Mouse (Mus musculus) intestine, postnatal 0 days (tissue): ENCODE data around the gene Mlx. TPM values are rescaled to one million over a fixed set of nuclear protein-coding genes. Genes with fewer than 3 reads are reported as not detected.

Experiments
- ATAC-seq: fragments of 200-750 bp; cut with Nextera tagmentation; 2 replicates; pipeline ENCODE4 v1.8.0; 2017; ENCODE audit warnings: mild to moderate bottlenecking, moderate TSS enrichment, moderate library complexity
- H3K27ac ChIP-seq: fragments of 300-500 bp; sonication (generic); 2 replicates; pipeline ENCODE4 v1.5.1; 2014; ENCODE audit warnings: mild to moderate bottlenecking, low read depth, low read length, moderate library complexity
- H3K27me3 ChIP-seq: fragments of 300-500 bp; sonication (generic); replicated peaks from 2 replicates; pipeline ENCODE4 v1.6.1; 2014; ENCODE audit warnings: low read length, mixed read lengths; ENCODE audit not compliant: control insufficient read depth, insufficient read depth
- H3K36me3 ChIP-seq: fragments of 300-500 bp; sonication (generic); 2 replicates; pipeline ENCODE4 v1.6.1; 2014; ENCODE audit warnings: mild to moderate bottlenecking, moderate library complexity; ENCODE audit not compliant: control insufficient read depth, insufficient read depth
- H3K4me1 ChIP-seq: fragments of 300-500 bp; sonication (generic); replicated peaks from 2 replicates; pipeline ENCODE4 v1.6.1; 2014; ENCODE audit warnings: antibody characterized with exemption, low read length, mixed read lengths; ENCODE audit not compliant: control insufficient read depth, insufficient read depth
- H3K4me2 ChIP-seq: fragments of 300-500 bp; sonication (generic); replicated peaks from 2 replicates; pipeline ENCODE4 v1.6.1; 2014; ENCODE audit warnings: low read depth, mild to moderate bottlenecking, moderate library complexity
- H3K4me3 ChIP-seq: fragments of 300-500 bp; sonication (generic); 2 replicates; pipeline ENCODE4 v1.5.1; 2014; ENCODE audit warnings: low read depth, low read length
- H3K9ac ChIP-seq: fragments of 300-500 bp; sonication (generic); 2 replicates; pipeline ENCODE4 v1.6.1; 2014; ENCODE audit warnings: mild to moderate bottlenecking, low read depth, low read length
- H3K9me3 ChIP-seq: fragments of 300-500 bp; sonication (generic); 2 replicates; pipeline ENCODE4 v1.6.1; 2016; ENCODE audit warnings: mixed run types; ENCODE audit not compliant: control insufficient read depth
- CTCF ChIP-seq: sonication (generic); IDR thresholded peaks from 2 replicates; pipeline ENCODE4 v1.5.1; 2016; ENCODE audit warnings: low read depth, mild to moderate bottlenecking, control low read depth, antibody characterized with exemption, moderate library complexity
- WGBS: fragments of 180-500 bp; shearing (Covaris S2); extraction: QIAGEN DNeasy Blood & Tissue Kit; methylation state at CpG from one replicate; pipeline ENCODE4 v1.1.7; 2014; 5-methylcytosine and 5-hydroxymethylcytosine counted together
- polyA plus RNA-seq: library from polyadenylated mRNA; unstranded; fragments of >200 nt; fragmentation: Nextera tagmentation; extraction: Ambion mirVana; gene quantifications from 2 replicates; pipeline ENCODE4 v1.2.1, GENCODE M21; 2015

Gene Mlx
- polyA plus RNA-seq, 1 experiment from 2014 or later, result 93.3 TPM

DNA sequence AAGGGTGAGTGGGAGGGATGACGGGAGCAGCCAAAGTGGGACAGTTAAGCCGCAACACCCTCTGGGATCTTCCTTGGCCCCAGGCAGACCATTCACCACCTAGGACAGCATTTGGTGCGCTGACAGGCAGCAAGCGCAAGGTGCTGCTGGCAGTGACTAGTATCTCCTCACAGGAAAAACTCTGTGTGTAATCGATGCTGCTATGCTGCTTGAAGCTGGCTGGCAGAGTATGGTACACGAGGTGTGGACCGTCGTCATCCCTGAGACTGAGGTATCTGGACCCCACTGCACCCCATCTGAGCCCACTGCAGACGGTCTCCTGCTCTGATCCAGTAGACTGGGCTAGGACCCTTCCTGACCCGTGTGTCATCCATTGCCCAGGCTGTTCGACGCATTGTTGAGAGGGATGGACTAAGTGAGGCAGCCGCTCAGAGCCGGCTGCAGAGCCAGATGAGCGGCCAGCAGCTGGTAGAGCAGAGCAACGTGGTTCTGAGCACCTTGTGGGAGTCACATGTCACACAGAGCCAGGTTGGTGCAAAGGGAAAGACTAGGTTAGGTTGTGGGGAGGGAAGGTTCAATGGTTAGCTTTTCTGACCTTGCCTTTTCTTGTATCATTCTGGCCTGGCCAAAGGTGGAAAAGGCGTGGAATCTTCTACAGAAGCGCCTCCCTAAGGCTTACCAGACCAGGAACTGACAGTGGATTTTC is 1.3 kb upstream of the Mlx start:
- Histone ChIP-seq H3K4me2 (peak overlapping the region; percentile 82; the same call in 1 of the 2 replicates), H3K9ac (no peak overlapping the region), H3K9me3 (no peaks in the 10 kb centered on the region), H3K4me3 (no peak overlapping the region), H3K27ac (no peak overlapping the region), H3K27me3 (no peaks in the 10 kb centered on the region), H3K36me3 (peaks cover 28% of the 10 kb centered on the region), H3K4me1 (peaks cover 18% of the 10 kb centered on the region)
- 84% methylated on average over 18 of the region's 18 CpGs for WGBS
- TF ChIP-seq CTCF, result no peak
- ATAC-seq, result no peak

DNA sequence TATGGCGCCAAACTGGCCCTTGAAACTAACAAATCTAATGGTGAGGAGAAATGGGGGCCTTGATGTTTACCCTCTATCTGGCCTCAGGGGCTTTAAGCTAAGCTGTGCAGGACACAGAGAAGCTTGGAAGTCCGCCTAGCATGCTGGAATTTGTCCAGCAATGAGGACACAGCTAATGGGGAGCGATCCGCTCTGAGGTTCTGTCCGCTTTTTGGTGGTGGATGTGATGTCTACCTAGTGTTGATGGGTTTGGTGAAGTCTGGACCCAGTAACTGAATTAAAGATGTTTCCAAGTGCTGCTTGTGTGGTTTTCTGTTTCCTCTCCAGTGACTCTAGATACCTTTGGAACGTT is 778 bp upstream of the Mlx start:
- no peak for ATAC-seq
- WGBS, result 74% methylated on average over 6 of the region's 6 CpGs
- H3K4me3 ChIP-seq, result peak overlapping the region; percentile 77; the same call in 1 of the 2 replicates

DNA sequence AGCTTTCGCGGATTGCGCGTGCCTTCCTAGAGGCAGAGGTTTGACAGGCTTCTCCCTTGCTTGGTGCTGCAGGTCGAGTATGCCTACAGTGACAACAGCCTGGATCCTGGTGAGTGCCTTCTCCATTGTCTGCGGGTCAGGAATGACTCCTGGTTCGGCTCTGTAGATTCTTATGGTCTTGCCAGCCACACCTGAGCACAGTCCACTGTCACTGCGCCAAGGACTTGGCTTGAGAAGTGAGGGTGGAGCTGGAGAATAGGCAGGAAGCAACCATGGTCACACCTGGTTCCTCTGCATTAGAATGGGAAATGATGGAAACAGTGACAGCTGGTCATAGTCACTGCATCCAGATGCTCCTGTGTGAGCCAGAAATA is 592 bp downstream of the Mlx start:
- peak overlapping the region; percentile 82 for H3K4me2 ChIP-seq
- WGBS, result 1% methylated on average over 8 of the region's 8 CpGs
- ATAC-seq, result peak; percentile 36

More for the DNA sequence above, 778 bp upstream of the Mlx start:
- Histone ChIP-seq H3K27ac (peak overlapping the region; percentile 90; the same call in 1 of the 2 replicates), H3K4me1 (peaks cover 16% of the 10 kb centered on the region), H3K9ac (no peak overlapping the region), H3K4me2 (peak overlapping the region; percentile 82), H3K9me3 (no peaks in the 10 kb centered on the region), H3K27me3 (no peaks in the 10 kb centered on the region), H3K36me3 (peaks cover 33% of the 10 kb centered on the region)
- no peak for TF ChIP-seq CTCF

DNA sequence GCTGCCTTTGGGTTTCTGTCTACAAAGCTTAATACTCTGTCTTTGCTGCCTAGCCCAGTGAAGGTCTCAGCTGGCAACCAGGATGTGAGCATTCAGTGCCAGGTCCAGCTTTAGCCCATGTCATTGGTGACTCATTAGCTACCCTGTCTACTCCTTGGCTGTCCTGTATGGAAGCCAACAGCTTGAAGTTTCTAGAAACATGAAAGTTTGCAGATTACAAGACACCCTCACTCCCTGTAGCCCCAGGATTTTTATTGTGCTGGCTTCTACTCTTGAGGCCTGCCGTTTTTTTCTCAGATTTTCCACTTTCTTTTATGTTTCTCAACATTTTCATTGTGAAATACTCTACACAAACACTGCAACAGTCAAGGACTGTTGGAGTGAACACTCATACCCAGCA is 2.9 kb downstream of the Mlx start:
- Histone ChIP-seq H3K9me3 (no peaks in the 10 kb centered on the region), H3K4me2 (no peak overlapping the region), H3K27ac (no peak overlapping the region), H3K9ac (no peak overlapping the region), H3K4me3 (no peak overlapping the region), H3K36me3 (peaks cover 57% of the 10 kb centered on the region), H3K4me1 (peaks cover 8% of the 10 kb centered on the region; the same call in 1 of the 2 replicates), H3K27me3 (no peaks in the 10 kb centered on the region)
- TF ChIP-seq CTCF, result no peak
- ATAC-seq, result no peak
- WGBS, result 86% methylated on average over 1 of the region's 1 CpGs

More for the DNA sequence above, 592 bp downstream of the Mlx start:
- no peaks in the 10 kb centered on the region for H3K9me3 ChIP-seq
- peak overlapping the region; percentile 81 for H3K9ac ChIP-seq
- no peaks in the 10 kb centered on the region for H3K27me3 ChIP-seq
- peaks cover 47% of the 10 kb centered on the region for H3K36me3 ChIP-seq
- H3K4me1 ChIP-seq, result peaks cover 12% of the 10 kb centered on the region; the same call in 1 of the 2 replicates
- peak overlapping the region; percentile 90 for H3K27ac ChIP-seq
- H3K4me3 ChIP-seq, result peak overlapping the region; percentile 77
- TF ChIP-seq CTCF, result no peak

DNA sequence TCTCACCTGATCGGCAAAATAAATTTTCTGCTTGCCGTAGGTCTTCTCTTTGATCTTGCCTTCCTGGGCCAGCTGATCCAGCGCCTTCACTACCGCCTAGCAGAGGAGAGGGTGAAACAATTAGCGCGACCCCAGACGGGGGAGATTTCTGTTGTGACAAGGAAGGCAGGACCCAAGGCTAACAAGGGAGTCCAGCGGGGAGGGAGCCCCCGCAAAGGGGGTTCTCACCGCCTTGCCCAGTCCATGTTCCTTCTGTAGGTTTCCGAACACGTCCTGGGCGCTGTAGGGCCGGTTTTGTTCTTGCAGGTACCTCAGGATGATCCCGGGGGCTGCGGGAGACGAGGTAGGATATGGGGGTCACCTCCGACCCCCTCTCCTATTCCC is 7.8 kb downstream of the Mlx start:
- no peak overlapping the region for H3K27ac ChIP-seq

DNA sequence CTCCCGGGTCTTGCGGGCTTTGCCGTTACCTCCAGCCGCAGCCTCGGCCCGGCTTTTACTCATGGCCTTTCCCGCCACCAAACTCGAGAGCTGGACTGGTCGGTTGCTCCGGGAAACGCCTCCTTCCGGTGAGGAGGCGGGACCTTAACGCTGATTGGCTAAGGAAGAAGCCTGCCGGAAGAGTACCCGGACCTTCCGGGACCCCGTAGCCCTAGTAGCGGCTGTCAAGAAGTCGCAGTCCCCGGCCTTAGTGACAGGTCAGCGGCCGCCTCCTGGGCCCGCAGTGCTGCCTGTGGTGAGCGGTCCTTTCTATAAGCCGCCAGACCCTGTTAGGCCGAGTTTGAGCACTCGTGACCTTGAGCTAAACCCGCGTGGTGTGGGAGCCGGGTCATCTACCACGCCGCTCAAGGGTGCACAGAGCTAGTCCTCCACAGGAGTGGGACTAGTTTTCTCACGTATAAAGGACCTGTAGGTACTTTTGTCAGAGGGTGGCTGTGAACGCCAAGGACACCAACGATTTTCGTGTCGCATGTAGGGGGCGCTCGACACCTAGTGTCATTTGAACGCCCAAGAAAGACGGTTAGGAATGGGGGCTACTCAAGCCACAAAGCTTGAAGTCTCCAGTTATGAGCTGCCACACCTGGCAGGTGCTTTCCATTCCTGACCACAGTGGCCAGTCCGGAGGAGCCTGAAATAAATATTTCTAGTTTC is 8.4 kb downstream of the Mlx start, which contains the start of gene Psmc3ip:
Psmc3ip (minus strand) TSS at position 123 of the 711 bp plus-strand sequence.
- peak within 1 kb of the TSS; percentile 92 for H3K27ac ChIP-seq
- no peaks in the 10 kb centered on the region for H3K27me3 ChIP-seq
- H3K9ac ChIP-seq, result peak within 1 kb of the TSS; percentile 73
- no peaks in the 10 kb centered on the region for H3K4me1 ChIP-seq
- TF ChIP-seq CTCF, result peak; percentile 88
- under 1% methylated on average over 43 of the region's 43 CpGs for WGBS
- peak within 1 kb of the TSS; percentile 60 for H3K4me3 ChIP-seq
- peaks cover 62% of the 10 kb centered on the region for H3K36me3 ChIP-seq
- peak within 1 kb of the TSS; percentile 88 for H3K4me2 ChIP-seq
- ATAC-seq, result peak; percentile 93
- no peaks in the 10 kb centered on the region for H3K9me3 ChIP-seq

More for the DNA sequence above, 7.8 kb downstream of the Mlx start:
- 1% methylated on average over 18 of the region's 18 CpGs for WGBS
- Histone ChIP-seq H3K4me1 (no peaks in the 10 kb centered on the region), H3K36me3 (peaks cover 62% of the 10 kb centered on the region), H3K9ac (peak overlapping the region; percentile 73), H3K9me3 (no peaks in the 10 kb centered on the region), H3K27me3 (no peaks in the 10 kb centered on the region), H3K4me2 (peak overlapping the region; percentile 88), H3K4me3 (peak overlapping the region; percentile 60)
- no peak for TF ChIP-seq CTCF
- ATAC-seq, result peak; percentile 25
